Mouse (Mus musculus) stomach, embryonic 16.5 days (tissue): ENCODE measurements at regions not wholly inside any gene's neighbourhood (a gene's known extent, or its start where the extent isn't known, plus 50 kb on each side); places are given as distances from the start of the nearest gene placed in this dataset.
A peak's percentile ranks its signal among the peaks of the same experiment; 100 is the strongest.

ENCODE experiments used
- ATAC-seq: fragments of 200-750 bp; cut with Nextera tagmentation; 2 replicates; pipeline ENCODE4 v1.8.0; 2017; ENCODE audit warnings: moderate number of reproducible peaks, moderate TSS enrichment; ENCODE audit not compliant: insufficient read depth, low FRiP score
- H3K27ac ChIP-seq: fragments of 300-500 bp; sonication (generic); 2 replicates; pipeline ENCODE4 v1.5.1; 2014; ENCODE audit warnings: low read length
- H3K27me3 ChIP-seq: fragments of 300-500 bp; sonication (generic); 2 replicates; pipeline ENCODE4 v1.6.1; 2014; ENCODE audit warnings: low read length, control low read depth, mixed read lengths; ENCODE audit not compliant: control insufficient read depth, insufficient read depth
- H3K36me3 ChIP-seq: fragments of 300-500 bp; sonication (generic); 2 replicates; pipeline ENCODE4 v1.6.1; 2014; ENCODE audit warnings: low read length; ENCODE audit not compliant: control insufficient read depth, insufficient read depth
- H3K4me1 ChIP-seq: fragments of 300-500 bp; sonication (generic); 2 replicates; pipeline ENCODE4 v1.6.1; 2014; ENCODE audit warnings: low read length, control low read depth, mixed read lengths; ENCODE audit not compliant: control insufficient read depth, insufficient read depth
- H3K4me2 ChIP-seq: fragments of 300-500 bp; sonication (generic); 2 replicates; pipeline ENCODE4 v1.6.1; 2014; ENCODE audit warnings: low read depth, low read length, mixed read lengths
- H3K4me3 ChIP-seq: fragments of 300-500 bp; sonication (generic); replicated peaks from 2 replicates; pipeline ENCODE4 v1.5.1; 2014; ENCODE audit warnings: mild to moderate bottlenecking, low read length
- H3K9ac ChIP-seq: fragments of 300-500 bp; sonication (generic); 2 replicates; pipeline ENCODE4 v1.6.1; 2014; ENCODE audit warnings: low read length
- H3K9me3 ChIP-seq: fragments of 300-500 bp; sonication (generic); replicated peaks from 2 replicates; pipeline ENCODE4 v1.6.1; 2016; ENCODE audit warnings: low read length, control low read depth; ENCODE audit not compliant: control insufficient read depth
- WGBS: fragments of 180-500 bp; shearing (Covaris S2); extraction: QIAGEN DNeasy Blood & Tissue Kit; methylation state at CpG from one replicate; pipeline ENCODE4 v1.1.7; 2014; 5-methylcytosine and 5-hydroxymethylcytosine counted together

- no peaks in the 10 kb centered on the region for H3K36me3 ChIP-seq
- WGBS: 76% methylated on average over 5 of the region's 5 CpGs
- no peaks in the 10 kb centered on the region for H3K9me3 ChIP-seq
Observed at GRCm38 (mm10) chr2:63855476-63855875, 242.4 kb downstream of the Fign start.

DNA sequence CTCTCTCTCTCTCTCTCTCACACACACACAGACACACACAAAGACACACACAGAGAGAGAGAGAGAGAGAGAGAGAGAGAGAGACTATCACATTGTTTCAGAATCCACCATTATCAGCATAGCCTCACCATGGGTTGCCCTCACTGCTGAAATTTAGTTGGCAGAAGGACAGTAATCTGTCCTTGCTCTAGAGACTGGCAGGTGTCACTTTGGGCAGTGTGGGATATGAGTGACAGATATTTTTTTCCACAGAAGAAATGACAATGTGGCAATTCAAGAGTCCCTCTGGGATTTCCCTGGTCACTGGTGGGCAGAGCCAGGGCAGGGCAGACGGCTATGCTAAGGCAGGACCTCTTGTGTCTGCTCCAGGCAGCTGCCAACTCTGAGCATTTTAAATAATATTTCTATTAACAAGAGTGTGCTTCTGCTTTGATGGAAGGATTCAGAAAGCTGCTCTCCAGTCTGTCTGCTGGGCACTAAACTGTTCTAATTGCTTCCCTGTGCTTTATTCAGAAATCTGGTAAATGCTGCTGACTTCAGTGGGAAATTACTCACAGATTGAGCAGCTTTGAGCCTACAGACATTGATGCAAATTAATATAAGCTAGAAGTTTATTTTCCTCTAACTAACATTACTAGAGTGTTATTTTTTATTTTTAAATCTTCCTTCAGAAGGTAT lies 243.5 kb downstream of the Fign start:
- ATAC-seq: no peak
- WGBS: 50% methylated on average over 1 of the region's 1 CpGs

More at GRCm38 (mm10) chr2:63855476-63855875, 242.4 kb downstream of the Fign start:
- H3K4me3 ChIP-seq: no peak overlapping the region
- H3K27ac ChIP-seq: no peak overlapping the region
- no peaks in the 10 kb centered on the region for H3K4me1 ChIP-seq
- no peak for ATAC-seq
- no peaks in the 10 kb centered on the region for H3K27me3 ChIP-seq
- H3K9ac ChIP-seq: no peak overlapping the region
- H3K4me2 ChIP-seq: no peak overlapping the region

DNA sequence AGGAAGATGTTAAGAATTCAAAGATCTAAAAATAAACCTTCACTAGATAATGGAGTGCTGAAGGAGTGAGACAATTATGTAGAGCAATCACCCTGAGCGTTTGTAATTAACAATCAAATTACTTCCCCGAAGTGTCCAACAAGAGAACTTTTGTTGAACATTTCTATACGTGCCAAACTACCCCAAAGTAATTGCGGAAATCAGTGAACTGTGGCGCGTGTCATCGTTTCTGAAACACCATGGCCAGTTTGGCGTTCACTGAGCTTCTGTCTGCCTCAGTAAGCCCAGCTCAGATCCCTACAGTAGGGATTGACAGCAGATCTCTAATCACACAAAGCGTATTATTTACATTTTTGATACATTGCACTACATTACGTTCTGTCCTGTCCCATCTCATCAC lies 244.6 kb downstream of the Fign start:
- H3K4me2 ChIP-seq: no peak overlapping the region
- H3K27ac ChIP-seq: no peak overlapping the region
- no peak overlapping the region for H3K9ac ChIP-seq
- no peak for ATAC-seq
- no peaks in the 10 kb centered on the region for H3K36me3 ChIP-seq
- 81% methylated on average over 10 of the region's 10 CpGs for WGBS
- no peaks in the 10 kb centered on the region for H3K27me3 ChIP-seq
- H3K9me3 ChIP-seq: no peaks in the 10 kb centered on the region
- no peaks in the 10 kb centered on the region for H3K4me1 ChIP-seq
- H3K4me3 ChIP-seq: no peak overlapping the region

More for the DNA sequence above, 243.5 kb downstream of the Fign start:
- Histone ChIP-seq H3K36me3 (no peaks in the 10 kb centered on the region), H3K9me3 (no peaks in the 10 kb centered on the region), H3K27ac (no peak overlapping the region), H3K9ac (no peak overlapping the region), H3K27me3 (no peaks in the 10 kb centered on the region), H3K4me3 (no peak overlapping the region), H3K4me1 (no peaks in the 10 kb centered on the region), H3K4me2 (no peak overlapping the region)

- Histone ChIP-seq H3K36me3 (no peaks in the 10 kb centered on the region), H3K9me3 (no peaks in the 10 kb centered on the region), H3K27me3 (no peaks in the 10 kb centered on the region), H3K4me3 (no peak overlapping the region), H3K27ac (no peak overlapping the region), H3K4me1 (no peaks in the 10 kb centered on the region), H3K9ac (no peak overlapping the region), H3K4me2 (no peak overlapping the region)
- peak; percentile 29; the same call in 1 of the 2 replicates for ATAC-seq
- WGBS: 51% methylated on average over 6 of the region's 6 CpGs
Observed at GRCm38 (mm10) chr2:63852287-63852686, 245.6 kb downstream of the Fign start.

DNA sequence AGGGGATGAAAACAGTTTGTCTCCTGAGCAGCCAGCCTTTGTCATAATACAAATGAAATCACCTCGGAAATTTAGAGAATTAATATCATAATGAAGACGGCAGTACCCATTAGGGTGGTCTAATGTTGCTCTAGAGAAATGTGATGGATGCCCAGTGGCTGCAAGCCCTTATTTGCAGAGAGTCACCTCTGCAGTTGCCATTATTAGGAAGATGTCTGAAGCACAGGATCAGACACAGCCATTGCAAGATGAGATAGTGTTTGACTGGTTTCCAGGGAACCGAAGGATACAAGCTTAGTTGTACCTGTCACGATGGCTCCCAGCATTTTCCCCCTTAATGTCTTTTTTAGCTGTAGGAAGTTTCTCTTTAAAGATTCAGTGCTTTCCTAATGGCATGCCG lies 247.8 kb downstream of the Fign start:
- H3K9me3 ChIP-seq: no peaks in the 10 kb centered on the region
- no peak overlapping the region for H3K9ac ChIP-seq
- no peak overlapping the region for H3K4me3 ChIP-seq
- H3K36me3 ChIP-seq: no peaks in the 10 kb centered on the region
- H3K27me3 ChIP-seq: no peaks in the 10 kb centered on the region
- H3K27ac ChIP-seq: no peak overlapping the region
- no peak overlapping the region for H3K4me2 ChIP-seq
- H3K4me1 ChIP-seq: no peaks in the 10 kb centered on the region
- no peak for ATAC-seq
- WGBS: 63% methylated on average over 5 of the region's 5 CpGs

- WGBS: 78% methylated on average over 6 of the region's 6 CpGs
Observed at GRCm38 (mm10) chr2:63849486-63849885, 248.4 kb downstream of the Fign start.

DNA sequence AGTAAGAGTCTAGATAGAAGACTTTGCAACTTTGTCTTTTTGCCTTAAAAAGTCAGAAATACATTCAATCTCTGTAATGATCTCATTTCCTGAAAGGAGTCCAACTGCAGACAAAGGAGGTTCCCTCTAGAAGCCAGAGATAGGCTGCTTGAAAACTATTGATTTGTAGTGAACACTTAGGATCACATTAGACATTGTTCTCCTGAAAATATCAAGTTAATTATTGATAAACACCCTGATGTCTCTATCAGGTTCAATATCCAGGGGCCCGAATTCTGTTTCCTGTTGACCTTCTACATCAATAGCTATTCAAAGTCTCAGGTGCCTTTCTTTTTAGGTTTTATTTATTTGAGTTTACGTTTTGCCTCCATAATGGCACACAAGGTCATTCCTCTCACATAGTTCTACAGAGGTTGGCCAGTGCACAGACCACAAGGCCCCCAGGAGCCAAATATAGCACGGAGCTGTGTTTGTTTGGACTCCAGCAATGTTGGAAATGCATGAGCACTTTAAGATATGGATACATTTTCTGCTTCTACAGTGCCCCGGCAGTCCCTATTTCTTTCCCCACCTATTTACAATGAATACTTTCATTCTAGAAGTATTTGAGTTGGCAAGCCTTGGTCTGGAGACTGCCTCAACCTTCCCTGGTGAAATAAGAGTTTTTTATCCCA lies 265.7 kb downstream of the Fign start:
- Histone ChIP-seq H3K4me2 (no peak overlapping the region), H3K9ac (no peak overlapping the region), H3K4me3 (no peak overlapping the region), H3K27ac (no peak overlapping the region), H3K9me3 (no peaks in the 10 kb centered on the region), H3K27me3 (no peaks in the 10 kb centered on the region), H3K4me1 (0 out of 2 replicates have a peak, but pooled peaks cover 5% of the 10 kb centered on the region), H3K36me3 (no peaks in the 10 kb centered on the region)
- ATAC-seq: no peak
- WGBS: 49% methylated on average over 4 of the region's 4 CpGs

More at GRCm38 (mm10) chr2:63849486-63849885, 248.4 kb downstream of the Fign start:
- Histone ChIP-seq H3K4me2 (no peak overlapping the region), H3K9ac (no peak overlapping the region), H3K4me1 (no peaks in the 10 kb centered on the region), H3K4me3 (no peak overlapping the region), H3K36me3 (no peaks in the 10 kb centered on the region), H3K9me3 (no peaks in the 10 kb centered on the region), H3K27ac (no peak overlapping the region), H3K27me3 (no peaks in the 10 kb centered on the region)
- no peak for ATAC-seq

GRCm38 (mm10) chr2:63830431-63830830 lies 267.4 kb downstream of the Fign start:
- H3K27me3 ChIP-seq: no peaks in the 10 kb centered on the region

DNA sequence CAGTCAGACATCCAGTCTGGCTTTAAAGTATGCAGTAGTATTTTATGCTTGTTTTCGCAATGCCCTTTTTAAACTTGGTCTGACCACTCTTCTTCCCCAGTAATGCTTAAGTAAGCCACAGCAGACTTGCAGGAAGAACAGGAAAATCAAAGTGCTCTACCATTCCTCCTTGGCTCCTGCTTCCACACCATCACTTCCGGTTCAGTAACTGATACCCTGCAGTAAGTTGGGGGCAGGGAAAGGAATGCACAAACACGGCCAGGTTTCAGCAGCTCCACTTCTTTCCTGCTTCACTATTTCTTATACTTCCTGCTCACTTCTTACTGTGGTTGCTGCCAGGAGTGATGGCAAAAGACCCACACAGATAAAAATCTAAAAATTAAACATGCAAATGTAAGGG lies 269.2 kb downstream of the Fign start:
- Histone ChIP-seq H3K9me3 (no peaks in the 10 kb centered on the region), H3K9ac (no peak overlapping the region), H3K4me1 (0 out of 2 replicates have a peak, but pooled peaks cover 5% of the 10 kb centered on the region), H3K27me3 (no peaks in the 10 kb centered on the region), H3K36me3 (no peaks in the 10 kb centered on the region), H3K4me3 (no peak overlapping the region), H3K27ac (no peak overlapping the region), H3K4me2 (no peak overlapping the region)
- WGBS: 33% methylated on average over 3 of the region's 3 CpGs
- no peak for ATAC-seq

More at GRCm38 (mm10) chr2:63830431-63830830, 267.4 kb downstream of the Fign start:
- 59% methylated on average over 5 of the region's 5 CpGs for WGBS
- Histone ChIP-seq H3K36me3 (no peaks in the 10 kb centered on the region), H3K4me1 (0 out of 2 replicates have a peak, but pooled peaks cover 5% of the 10 kb centered on the region), H3K9ac (no peak overlapping the region), H3K27ac (no peak overlapping the region), H3K4me2 (no peak overlapping the region), H3K9me3 (no peaks in the 10 kb centered on the region), H3K4me3 (no peak overlapping the region)
- ATAC-seq: no peak
